Mouse (Mus musculus) liver, adult 2 months (tissue): Measurements from ENCODE around the gene Mllt1.

Experiments
- CTCF ChIP-seq: fragments of 200-500 bp; IDR thresholded peaks from 2 replicates; pipeline ENCODE4 v1.5.1; 2011; ENCODE audit warnings: low read depth, low read length, control low read depth
- POLR2A ChIP-seq: fragments of 200-500 bp; IDR thresholded peaks from 2 replicates; pipeline ENCODE4 v1.6.1; 2011; ENCODE audit warnings: low read length, control low read depth; ENCODE audit not compliant: insufficient read depth; ENCODE audit errors: extremely low read depth

DNA sequence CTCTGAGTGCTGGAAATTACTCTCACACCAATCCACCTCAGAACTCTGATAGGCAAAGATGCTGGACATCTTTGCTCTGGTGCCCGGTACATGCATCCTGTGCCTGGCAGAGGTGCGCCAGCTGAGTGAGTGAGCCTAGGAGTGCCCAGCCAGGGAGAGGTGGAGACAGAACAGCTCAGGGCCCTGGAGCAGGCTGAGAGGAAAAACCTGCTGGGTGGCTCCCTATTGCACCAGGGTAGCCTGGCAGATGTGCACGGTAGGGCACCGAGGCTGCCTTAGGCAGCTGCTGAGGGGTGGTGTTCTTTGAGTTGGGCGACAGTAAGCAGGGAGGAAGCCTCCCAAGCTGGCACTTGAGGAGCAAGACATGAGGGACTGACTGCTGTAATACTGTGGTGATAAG, 46.8 kb upstream of the Mllt1 start, which contains the start of gene Acer1:
- TF ChIP-seq CTCF (no peak), POLR2A (no peak)
